In genomic region chr16:45837541-45838342, GRCm38 (mm10) we compare ENCODE assay signal across 9 mouse cellular contexts.
DNase-seq lines count a peak whose midpoint lies in the region; ATAC-seq and TF ChIP-seq lines count a peak whose summit lies in the region.
"Had no signal": no experiment of that assay in that cellular context is flagged by ENCODE, and none has a peak within 500 bp of the region (broad histone marks: within the 10 kb centered on the region; RNA-seq: fewer than 3 reads in every experiment).

No protein-coding gene starts in this region.

- no peak overlapping the region for H3K4me3 ChIP-seq in kidney, embryonic 15.5 days (replicated peaks)
- H3K4me3 ChIP-seq in heart, adult 2 months = no peak overlapping the region
- H3K4me3 ChIP-seq in stomach, embryonic 15.5 days (replicated peaks) = no peak overlapping the region
- H3K4me3 ChIP-seq in forebrain, embryonic 11.5 days (ENCODE audit: low read depth, low read length) = no peak overlapping the region
- no peak overlapping the region for H3K4me3 ChIP-seq in midbrain, embryonic 11.5 days (ENCODE audit: low read depth, low read length)

- no peak for TF ChIP-seq CTCF in heart, adult 2 months (IDR thresholded peaks at IDR 0.05)

- no peaks in the 10 kb centered on the region for H3K9me3 ChIP-seq in kidney, embryonic 15.5 days (replicated peaks)
- no peaks in the 10 kb centered on the region for H3K9me3 ChIP-seq in stomach, embryonic 15.5 days
- H3K9me3 ChIP-seq in forebrain, embryonic 11.5 days (ENCODE audit: control insufficient read depth, low read length) = no peaks in the 10 kb centered on the region
- no peaks in the 10 kb centered on the region for H3K9me3 ChIP-seq in midbrain, embryonic 11.5 days (ENCODE audit: control insufficient read depth, low read length)

- 51% methylated on average over 5 of the region's 5 CpGs for WGBS in kidney, embryonic 15.5 days
- WGBS in heart, adult 2 months = 12% methylated on average over 5 of the region's 5 CpGs
- 42% methylated on average over 5 of the region's 5 CpGs for WGBS in stomach, embryonic 15.5 days
- WGBS in forebrain, embryonic 11.5 days = 85% methylated on average over 5 of the region's 5 CpGs
- WGBS in midbrain, embryonic 11.5 days = 82% methylated on average over 5 of the region's 5 CpGs

- peaks cover 6% of the 10 kb centered on the region for H3K79me2 ChIP-seq in heart, adult 2 months (replicated peaks; ENCODE audit: control insufficient read depth, insufficient read depth, low read length)

- no peak for DNase-seq in kidney, postnatal 10 days
- peak; percentile 26 to 54 for DNase-seq in heart, adult 2 months
- DNase-seq in kidney, postnatal 25 days = peak; percentile 12 to 42
- DNase-seq in cerebellum, adult 8-10 months = no peak
- no peak for DNase-seq in forebrain, embryonic 11.5 days (ENCODE audit: low spot score)
- no peak for DNase-seq in midbrain, embryonic 11.5 days (ENCODE audit: low spot score, missing footprints)

- peaks cover 4% of the 10 kb centered on the region; the same call in 1 of the 2 replicates for H3K36me3 ChIP-seq in kidney, embryonic 15.5 days
- peaks cover 34% of the 10 kb centered on the region for H3K36me3 ChIP-seq in heart, adult 2 months (ENCODE audit: control insufficient read depth, insufficient read depth, low read length)
- no peaks in the 10 kb centered on the region for H3K36me3 ChIP-seq in stomach, embryonic 15.5 days
- no peaks in the 10 kb centered on the region for H3K36me3 ChIP-seq in forebrain, embryonic 11.5 days (ENCODE audit: control insufficient read depth, insufficient read depth, low read length)
- H3K36me3 ChIP-seq in midbrain, embryonic 11.5 days (ENCODE audit: control insufficient read depth, insufficient read depth, low read length) = no peaks in the 10 kb centered on the region

- intact Hi-C loops in heart, adult 2 months (cut with DNase I) = no loop called here

- no peak for TF ChIP-seq POLR2A in heart, adult 2 months (IDR thresholded peaks at IDR 0.05; ENCODE audit: insufficient read depth, low read depth, low read length)

- TF ChIP-seq EP300 in heart, adult 2 months (IDR thresholded peaks at IDR 0.05; ENCODE audit: insufficient read depth, low read depth, low read length) = 0 out of 2 replicates have a peak, but pooled peaks have one; percentile 32

- H3K27me3 ChIP-seq in kidney, embryonic 15.5 days = no peaks in the 10 kb centered on the region
- no peaks in the 10 kb centered on the region for H3K27me3 ChIP-seq in heart, adult 2 months (ENCODE audit: control insufficient read depth, insufficient read depth, low read length)
- H3K27me3 ChIP-seq in stomach, embryonic 15.5 days (replicated peaks) = no peaks in the 10 kb centered on the region
- H3K27me3 ChIP-seq in forebrain, embryonic 11.5 days (ENCODE audit: control insufficient read depth, insufficient read depth, low read length) = no peaks in the 10 kb centered on the region
- no peaks in the 10 kb centered on the region for H3K27me3 ChIP-seq in midbrain, embryonic 11.5 days (ENCODE audit: control insufficient read depth, insufficient read depth, low read length)
- H3K27me3 ChIP-seq: CH12.LX had no signal

- ATAC-seq in kidney, embryonic 15.5 days (replicated peaks; ENCODE audit: low FRiP score) = no peak
- ATAC-seq in stomach, embryonic 15.5 days (ENCODE audit: insufficient read depth, low FRiP score, low read depth) = peak; percentile 87
- ATAC-seq in forebrain, embryonic 11.5 days (replicated peaks; ENCODE audit: low FRiP score) = no peak
- ATAC-seq in midbrain, embryonic 11.5 days (ENCODE audit: low FRiP score) = no peak

- peaks cover 76% of the 10 kb centered on the region for H3K4me1 ChIP-seq in kidney, embryonic 15.5 days
- H3K4me1 ChIP-seq in heart, adult 2 months (ENCODE audit: control insufficient read depth, insufficient read depth, low read length) = peaks cover 20% of the 10 kb centered on the region
- peaks cover 16% of the 10 kb centered on the region for H3K4me1 ChIP-seq in stomach, embryonic 15.5 days
- 0 out of 2 replicates have a peak, but pooled peaks cover 4% of the 10 kb centered on the region for H3K4me1 ChIP-seq in forebrain, embryonic 11.5 days (replicated peaks; ENCODE audit: control insufficient read depth, insufficient read depth, low read length)
- peaks cover 4% of the 10 kb centered on the region; the same call in 1 of the 2 replicates for H3K4me1 ChIP-seq in midbrain, embryonic 11.5 days (ENCODE audit: control insufficient read depth, insufficient read depth, low read length)

- no peak overlapping the region for H3K9ac ChIP-seq in kidney, embryonic 15.5 days
- H3K9ac ChIP-seq in heart, adult 2 months (ENCODE audit: low read depth, low read length) = no peak overlapping the region
- H3K9ac ChIP-seq in stomach, embryonic 15.5 days = no peak overlapping the region
- H3K9ac ChIP-seq in forebrain, embryonic 11.5 days (ENCODE audit: low read length) = no peak overlapping the region
- no peak overlapping the region for H3K9ac ChIP-seq in midbrain, embryonic 11.5 days (ENCODE audit: low read length)

- H3K4me2 ChIP-seq in kidney, embryonic 15.5 days = no peak overlapping the region
- no peak overlapping the region for H3K4me2 ChIP-seq in stomach, embryonic 15.5 days
- no peak overlapping the region for H3K4me2 ChIP-seq in forebrain, embryonic 11.5 days (ENCODE audit: low read depth, low read length, severe bottlenecking)
- no peak overlapping the region for H3K4me2 ChIP-seq in midbrain, embryonic 11.5 days

- H3K27ac ChIP-seq in kidney, embryonic 15.5 days = peak overlapping the region; percentile 70
- peak overlapping the region; percentile 73 for H3K27ac ChIP-seq in heart, adult 2 months
- H3K27ac ChIP-seq in stomach, embryonic 15.5 days = peak overlapping the region; percentile 57
- no peak overlapping the region for H3K27ac ChIP-seq in forebrain, embryonic 11.5 days (ENCODE audit: low read depth, low read length)
- H3K27ac ChIP-seq in midbrain, embryonic 11.5 days (ENCODE audit: low read depth, low read length) = no peak overlapping the region

Comparison
In these comparisons a context has a peak if more than half of its experiments do, and no peak if none do; other contexts are left out.
1. DNase-seq: peak in heart, adult 2 months (2 of 2) and kidney, postnatal 25 days (2 of 2); none in kidney, postnatal 10 days (single experiment), cerebellum, adult 8-10 months (single experiment), forebrain, embryonic 11.5 days (single experiment) and midbrain, embryonic 11.5 days (single experiment).
2. H3K27ac ChIP-seq: peak in kidney, embryonic 15.5 days (single experiment), heart, adult 2 months (single experiment) and stomach, embryonic 15.5 days (single experiment); none in forebrain, embryonic 11.5 days (single experiment) and midbrain, embryonic 11.5 days (single experiment).